Mouse (Mus musculus): ENCODE data around the gene Gm42906.

Gene Gm42906

DNA sequence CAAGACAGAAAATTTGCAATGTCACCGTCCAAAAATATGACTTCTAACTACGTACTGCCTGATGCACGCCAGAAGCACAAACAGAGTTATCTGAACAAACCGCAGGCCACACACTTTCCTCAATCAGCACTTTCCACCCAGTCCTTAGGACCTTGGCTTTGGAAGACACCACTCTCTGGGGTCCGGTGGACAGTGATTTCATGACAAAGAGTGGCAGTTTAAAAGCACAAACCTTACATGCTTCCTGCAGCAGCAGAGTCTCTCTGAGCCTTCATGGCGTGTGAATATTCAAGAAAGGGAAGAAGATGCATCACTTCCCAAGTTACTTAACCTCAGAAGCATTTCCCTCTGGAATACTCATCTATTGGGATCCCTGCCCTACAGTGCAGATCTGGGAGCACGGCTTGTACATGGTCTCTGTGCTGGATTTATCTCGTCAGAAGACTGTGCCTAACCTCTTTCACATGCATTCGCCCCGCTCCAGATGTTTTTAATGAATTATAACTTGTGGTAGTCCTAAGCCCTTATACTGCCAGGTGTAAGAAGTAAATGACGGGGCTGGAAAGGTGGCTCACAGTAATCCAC lies 244.2 kb downstream of the Gm42906 start:
- no peak for DNase-seq

DNA sequence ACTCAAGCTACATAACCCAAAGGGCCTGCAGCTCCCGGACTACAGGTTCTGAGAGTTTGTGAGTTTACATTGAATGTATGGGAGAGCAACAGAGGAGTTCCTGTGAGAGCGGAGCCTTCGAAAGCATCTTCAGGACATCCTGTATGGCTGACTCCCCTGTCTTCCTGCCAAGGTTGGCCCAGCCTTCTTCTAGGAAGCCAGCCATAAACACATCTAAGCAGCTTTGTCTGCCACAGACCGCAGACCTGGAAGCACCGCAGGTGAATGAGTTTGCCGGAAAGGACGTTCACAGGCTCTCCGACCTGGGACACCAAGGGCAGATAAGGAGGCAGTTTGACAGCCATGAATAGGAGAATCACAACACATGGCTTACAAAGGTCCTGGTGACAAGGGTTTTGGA lies 246.7 kb downstream of the Gm42906 start:
- no peak for DNase-seq

DNA sequence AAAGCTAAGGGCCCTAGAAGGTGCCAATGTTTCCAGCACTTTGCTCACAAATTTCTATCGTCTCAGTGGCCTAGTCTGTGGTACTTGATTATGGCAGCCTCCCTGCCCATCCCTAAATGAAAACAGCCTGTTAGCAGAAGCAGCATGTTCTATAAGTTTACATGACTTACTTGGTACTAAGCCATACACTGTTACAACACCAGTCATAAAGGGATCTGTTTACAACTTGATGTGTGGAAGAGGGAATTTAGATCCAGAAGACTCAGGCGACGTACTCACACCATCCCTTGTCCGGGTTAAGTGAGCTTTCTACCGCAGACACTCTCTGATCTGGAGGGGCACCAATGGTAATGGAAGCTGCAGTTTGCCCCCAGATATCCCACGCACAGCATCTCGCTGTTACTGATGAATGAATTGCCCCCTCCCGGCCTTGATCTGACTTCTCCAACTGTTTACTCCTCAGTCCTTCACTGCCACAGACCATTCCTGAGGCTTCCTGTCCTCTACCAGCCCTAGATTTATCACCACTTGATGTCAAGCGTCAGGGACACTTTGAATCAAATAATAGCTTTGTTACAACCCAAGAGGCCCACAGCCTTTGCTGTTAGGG lies 247.7 kb downstream of the Gm42906 start:
- no peak for DNase-seq

DNA sequence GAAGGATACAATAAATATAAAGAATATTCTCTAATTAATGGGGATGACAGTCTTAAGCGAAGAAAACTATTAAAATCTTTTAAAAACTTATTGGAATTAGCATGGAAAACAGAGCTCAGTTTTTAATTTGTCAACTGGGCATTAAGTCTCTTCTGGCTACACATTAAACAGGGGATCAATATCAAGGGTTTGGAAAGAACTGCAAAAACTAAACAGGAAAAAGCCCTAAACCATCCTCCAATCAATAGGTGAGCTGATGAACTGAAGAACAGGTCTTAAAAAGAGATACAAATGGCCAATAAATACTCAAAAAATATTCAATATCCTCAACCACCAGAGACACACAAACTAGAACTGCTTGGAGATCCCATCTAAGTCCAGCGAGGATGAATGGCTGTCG lies 250.8 kb downstream of the Gm42906 start:
- no peak for DNase-seq

DNA sequence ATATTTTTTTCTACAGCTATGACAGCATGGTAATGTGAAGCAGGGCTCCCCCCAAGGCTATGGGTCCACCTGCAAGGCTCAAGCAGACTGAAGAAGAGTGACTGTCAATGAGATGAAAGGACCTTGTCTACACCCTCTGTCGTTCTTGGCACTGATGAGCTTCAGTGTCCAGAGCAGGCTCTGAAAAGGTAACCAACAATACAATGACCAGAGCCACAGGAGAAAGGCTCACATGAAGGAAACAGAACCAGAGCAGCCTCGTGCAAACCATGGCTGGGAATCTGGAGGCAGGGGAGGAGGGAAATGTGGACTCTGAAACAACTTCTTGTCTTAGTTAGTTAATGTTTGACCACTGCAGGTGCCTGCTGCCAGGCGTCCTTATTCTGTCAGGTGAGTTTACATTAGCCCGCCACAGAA lies 252.1 kb downstream of the Gm42906 start:
- no peak for DNase-seq

DNA sequence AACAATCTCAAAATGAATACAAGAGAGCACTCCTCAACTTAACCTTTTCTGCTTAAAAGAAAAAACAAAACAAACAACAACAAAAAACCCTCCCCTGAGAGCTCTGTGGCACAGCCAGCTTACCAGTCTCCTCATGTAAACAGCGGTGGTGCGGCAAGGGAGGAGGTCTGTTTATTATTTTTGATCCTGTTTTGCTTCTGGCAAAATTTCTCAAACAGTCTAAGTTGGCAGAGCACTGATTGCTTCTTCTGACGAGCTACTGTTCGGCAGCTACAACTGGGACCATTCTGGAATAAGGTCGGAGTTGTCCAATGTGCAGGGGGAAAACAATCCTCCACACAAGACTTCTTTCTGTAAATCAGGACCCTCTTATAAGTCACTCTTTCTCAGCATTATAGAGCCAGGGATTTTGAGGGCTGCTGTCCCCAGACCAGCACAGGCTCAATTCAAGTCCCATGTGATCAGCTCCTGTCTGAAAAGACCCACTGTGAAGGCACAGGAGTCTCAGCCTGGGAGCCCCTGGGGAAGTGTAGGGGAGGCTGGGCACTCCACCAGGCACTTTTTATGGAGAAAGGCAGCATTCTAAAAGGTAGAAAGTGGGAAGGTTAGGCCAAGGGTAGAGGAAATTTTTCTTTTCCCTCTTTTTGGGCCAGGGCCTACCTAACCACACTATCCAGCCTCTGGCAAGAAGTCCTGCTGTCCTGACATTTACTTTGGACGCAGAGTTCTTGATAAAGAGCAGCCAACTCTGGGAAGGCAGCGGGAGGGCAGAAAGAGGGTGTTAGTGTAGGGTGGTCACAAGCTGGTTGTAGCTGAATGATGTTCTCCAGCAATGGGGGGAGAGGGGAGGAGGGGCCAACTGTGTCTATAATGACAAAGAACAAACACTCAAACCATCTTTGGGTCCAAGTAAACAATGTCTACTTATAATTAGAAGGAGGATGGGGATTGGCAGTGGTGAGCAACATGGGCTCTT lies 253.2 kb downstream of the Gm42906 start:
- DNase-seq = no peak

DNA sequence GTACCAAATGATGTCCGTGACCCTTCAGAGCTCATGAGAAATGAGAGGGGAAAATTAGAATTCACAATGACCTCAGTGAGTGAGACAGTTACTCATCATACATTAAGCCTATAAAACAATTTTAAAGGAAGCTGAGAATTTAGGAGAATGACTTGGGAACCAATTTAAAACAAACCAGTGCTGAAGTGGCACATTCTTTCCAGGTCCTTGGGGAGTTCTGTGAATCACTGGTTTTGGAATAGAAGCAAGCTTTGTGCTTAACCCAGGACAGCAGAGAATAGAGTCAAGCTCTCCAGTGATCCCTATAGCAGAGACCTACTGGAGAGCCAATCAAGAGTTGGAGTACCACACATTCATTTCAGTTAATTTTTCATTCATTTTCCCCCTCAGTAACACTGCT lies 254.2 kb downstream of the Gm42906 start:
- DNase-seq = no peak

DNA sequence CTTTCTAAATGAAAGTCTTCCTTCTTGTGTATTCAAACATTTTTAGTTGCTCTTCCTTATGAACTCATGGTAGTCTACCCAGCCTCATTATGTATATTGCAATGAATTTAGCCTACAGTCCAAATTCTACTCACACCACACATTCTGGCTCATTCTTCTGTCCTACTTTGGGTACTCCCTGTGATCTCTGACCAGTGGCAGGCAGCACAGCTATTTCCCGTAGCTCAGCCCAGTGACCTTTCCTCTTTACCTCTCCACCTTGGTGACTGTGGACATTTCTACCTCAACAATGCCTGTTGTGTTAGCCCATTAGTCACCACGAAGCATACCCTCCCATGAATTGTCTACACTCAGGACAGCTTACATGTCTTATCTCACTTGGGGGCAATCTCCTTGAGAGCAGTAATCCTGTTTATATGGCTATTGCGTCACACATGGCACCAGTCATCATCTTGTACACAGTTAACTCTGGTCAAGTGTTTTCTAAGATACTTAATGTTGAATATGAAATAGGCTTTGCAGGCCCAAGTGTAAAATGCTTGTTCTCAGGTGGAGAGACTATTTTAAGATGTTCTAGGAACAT lies 257.7 kb downstream of the Gm42906 start:
- DNase-seq = no peak

DNA sequence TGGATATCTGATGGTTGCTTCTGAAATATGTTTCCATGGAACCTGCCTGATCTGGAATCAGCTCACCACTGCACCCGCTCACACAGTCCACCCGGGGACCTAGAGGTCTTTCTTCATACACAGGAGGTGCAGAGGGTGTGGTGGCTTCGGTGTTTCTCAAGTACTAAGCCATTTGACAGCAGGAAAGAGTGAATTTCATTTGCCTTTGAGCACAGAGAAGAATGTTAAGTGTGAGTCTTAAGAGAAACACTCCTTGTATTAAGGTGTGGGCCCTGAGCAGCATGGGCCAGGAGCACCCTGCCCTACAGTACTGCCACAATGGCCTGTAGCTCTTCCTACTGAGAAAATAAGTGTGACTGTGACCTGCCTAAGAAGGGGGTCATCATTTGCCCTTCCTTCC lies 259.8 kb downstream of the Gm42906 start:
- DNase-seq = no peak

DNA sequence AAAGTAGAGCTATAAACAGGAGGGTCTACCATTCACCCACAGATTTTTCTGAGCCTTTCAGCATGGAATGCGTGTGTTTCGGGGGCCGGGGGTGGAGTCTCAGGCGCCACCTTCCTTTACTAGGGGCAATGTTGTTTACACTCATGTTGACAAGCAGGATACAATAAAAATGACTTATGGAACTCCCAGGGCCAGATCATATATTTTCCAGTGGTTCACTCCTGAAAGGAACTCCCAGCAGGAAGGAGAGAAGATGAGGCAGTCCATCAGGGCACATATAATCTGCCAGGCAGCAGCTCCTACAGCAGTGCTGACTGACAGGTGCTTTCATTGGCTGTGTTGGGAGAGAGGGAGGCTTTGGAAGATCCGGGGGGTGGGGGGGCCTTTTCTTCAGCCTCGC lies 260.3 kb downstream of the Gm42906 start:
- DNase-seq = no peak

DNA sequence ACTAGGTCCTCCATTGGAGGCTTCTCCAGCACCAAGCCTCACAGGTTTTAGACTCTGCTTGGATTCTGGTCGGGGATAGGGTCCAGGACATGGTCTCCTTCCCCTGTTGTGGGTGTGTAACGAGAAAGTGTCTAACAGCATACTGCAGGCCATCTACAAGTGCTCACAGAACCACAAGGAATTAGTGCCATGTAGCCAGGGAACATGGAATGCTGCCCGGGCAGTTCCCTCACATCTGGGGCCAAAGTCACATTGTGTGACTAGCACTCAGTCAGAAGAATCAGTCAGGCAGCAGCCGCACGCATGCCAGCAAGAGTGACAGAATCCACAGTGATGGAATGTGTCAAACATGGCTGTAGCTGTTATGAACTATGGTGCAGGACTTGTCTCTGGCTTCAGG lies 261.7 kb downstream of the Gm42906 start:
- no peak for DNase-seq

DNA sequence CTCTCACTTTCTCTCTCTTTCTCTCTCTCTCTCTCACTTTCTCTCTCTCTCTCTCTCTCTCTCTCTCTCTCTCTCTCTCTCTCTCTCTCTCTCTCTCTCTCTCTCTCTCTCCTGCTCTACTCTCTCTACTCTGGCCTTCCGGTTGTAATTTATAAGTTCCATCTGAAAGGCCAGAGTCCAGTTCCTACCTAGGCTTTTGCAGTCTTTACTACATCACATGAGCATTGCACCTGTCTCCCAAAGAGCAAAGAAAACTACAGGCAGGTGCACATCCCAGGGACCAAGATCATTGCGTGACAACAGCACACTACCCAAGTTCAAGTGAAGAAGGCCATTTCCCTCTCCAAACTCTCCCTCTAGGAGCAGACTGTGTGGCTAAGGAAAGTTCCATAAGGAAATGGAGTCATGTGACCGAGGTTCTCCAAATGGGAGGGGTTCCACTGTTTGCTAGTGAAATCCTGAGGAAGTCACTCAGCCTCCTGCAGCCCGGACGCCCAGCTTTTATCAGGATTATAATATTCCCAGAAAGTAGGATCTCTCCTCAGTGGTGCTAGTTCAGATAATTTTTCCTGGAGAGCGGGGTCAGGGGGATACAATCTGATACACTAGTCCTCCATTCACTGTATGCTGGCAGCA lies 262.5 kb downstream of the Gm42906 start:
- DNase-seq = no peak

DNA sequence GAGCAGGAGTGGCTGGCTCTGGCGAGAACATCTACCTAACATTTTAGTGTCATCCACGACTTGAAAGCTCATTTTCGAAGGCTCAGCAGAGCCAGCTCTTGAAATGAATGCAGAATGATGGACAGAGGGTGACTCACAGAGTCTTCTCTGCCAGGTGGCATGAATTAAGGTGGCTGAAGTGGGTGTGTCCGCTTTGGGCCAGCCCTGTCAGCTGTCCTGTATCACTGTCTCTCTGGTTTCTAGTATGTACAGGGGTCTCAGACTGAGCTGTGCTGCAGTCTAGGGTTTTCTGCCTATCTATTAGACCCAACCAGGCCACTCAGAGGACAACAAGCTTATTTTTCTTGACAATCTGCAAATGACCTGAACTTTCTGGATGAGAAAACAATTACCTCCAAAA lies 263.1 kb downstream of the Gm42906 start:
- DNase-seq = no peak

DNA sequence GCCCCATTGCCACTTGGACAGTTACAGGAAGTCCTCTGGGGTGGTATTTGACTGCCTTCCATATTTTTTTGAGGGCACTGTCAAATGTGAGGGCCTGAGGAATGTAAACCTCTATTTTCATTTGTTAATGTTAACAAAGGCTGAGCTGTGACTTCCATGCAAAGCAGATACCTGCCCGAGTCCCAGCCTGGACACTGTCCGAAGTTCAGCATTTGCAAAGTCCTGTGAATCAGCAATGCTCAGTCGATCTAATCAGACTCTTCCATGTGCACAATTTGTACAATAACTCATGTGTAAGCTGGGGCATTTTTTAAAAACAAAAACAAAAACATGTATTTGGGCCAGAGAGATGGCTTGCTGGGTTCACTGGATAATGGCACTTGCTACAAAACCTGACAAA lies 265.3 kb downstream of the Gm42906 start:
- no peak for DNase-seq

DNA sequence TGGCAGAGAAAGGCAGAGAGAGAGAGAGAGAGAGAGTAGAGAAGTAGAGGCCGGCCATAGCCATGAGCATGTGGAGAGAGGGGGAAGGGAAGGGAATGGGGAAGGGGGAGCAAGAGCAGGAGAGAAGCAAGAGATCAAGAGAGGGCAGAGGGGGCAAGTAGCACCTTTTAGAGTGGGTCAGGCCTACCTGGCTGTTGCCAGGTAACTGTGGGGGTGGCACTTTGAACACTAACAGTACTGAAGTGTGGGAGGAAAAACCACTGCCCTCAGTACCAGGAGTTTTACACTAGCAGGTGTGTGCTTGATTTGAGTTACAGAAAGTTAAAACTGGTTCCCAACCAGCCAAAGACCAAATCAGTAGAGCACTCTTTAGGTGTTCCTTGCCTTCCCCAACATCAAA lies 272.7 kb downstream of the Gm42906 start:
- no peak for DNase-seq

DNA sequence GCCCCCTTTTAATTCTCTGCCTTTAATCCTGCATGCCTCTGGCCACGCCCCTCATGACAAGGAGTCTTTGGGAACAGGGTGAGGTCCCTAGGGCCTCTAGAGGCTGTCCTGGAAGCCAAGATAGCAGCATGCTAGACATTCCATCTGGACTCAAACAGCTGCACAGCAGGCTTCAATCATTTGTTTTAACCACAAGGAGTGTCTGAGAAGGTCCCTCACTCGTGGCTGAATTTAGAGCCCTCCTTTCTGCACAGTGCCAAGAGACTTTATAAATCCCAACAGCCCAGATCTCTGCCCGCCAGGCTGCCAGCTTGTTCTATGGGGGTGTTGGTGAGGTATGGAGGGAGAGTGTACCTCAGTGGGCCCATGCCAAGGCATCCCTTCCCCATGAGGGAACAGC lies 273.2 kb downstream of the Gm42906 start:
- no peak for DNase-seq

DNA sequence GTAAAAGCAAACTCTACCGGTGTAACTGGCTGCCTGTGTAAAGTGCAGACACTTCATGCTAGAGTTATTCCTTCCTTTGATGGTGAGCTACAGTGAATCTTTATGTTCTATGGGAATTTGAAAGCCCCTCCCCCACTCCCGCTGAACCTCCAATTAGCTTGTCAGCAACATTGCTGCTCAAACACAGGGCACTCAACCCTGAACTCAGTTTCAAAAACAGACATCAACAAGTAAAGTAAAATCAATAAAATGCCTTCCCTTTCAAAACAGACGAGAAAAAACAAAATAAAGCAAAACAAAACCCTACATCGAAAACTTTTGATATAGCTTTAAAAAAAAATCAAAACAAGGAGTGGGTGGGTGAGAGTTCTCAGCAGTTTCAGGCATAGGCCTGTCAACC lies 273.9 kb downstream of the Gm42906 start:
- no peak for DNase-seq

DNA sequence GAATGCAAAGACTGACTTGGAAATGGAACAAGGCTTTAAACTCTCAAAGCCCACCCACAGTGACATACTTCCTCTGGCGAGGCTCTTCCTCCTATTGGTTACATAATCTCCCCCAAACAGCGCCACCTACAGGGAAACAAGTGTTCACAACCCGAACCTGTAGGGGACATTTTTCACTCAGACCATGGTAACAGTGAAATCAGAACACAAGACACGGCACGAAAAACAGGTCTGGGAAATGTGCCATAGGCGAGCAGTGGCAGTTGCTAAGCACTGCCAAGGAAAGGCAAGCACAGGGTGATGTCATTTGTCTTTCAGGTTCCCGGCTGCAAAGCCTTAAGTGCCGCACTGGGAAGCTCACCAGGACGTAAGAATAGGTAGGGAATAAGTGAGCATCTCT lies 276.4 kb downstream of the Gm42906 start:
- DNase-seq = no peak

DNA sequence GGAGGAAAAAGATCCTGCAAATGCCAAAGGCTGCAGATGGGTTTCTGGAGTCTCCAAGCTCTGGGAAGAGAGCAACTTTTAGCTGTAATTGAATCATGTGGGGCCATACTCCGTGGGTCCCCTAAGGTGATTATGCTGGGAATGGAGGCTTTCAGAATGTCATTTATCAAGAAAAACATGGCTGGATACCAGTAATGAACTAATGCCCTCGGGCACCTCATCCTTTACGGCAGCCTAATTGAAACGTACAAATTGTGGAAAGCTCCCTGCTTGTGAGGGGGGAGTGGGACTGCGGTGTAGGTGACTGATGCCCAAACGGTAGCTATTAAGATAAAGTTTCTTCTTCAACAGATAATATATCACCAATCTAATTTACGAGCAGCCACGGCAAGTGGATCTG lies 278.5 kb downstream of the Gm42906 start:
- no peak for DNase-seq

DNA sequence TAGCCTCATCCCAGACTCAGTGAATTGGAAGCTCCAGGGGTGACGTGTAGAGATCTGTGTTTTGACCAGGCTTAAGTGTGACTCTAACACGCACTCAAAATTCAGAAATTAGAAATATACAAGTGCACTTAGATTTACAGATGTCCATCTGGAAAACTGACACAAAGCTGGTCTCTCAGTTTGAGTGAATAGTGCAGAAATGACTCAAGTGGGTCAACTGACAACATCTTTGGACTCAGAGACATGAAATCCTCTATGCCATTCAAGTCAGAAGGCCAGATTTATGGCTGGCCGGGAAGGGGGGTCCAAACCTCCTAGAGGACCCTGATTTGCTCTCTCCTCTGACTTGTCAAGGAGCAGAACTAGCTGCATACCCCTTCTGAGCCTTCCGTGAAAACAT lies 279.9 kb downstream of the Gm42906 start:
- no peak for DNase-seq

DNA sequence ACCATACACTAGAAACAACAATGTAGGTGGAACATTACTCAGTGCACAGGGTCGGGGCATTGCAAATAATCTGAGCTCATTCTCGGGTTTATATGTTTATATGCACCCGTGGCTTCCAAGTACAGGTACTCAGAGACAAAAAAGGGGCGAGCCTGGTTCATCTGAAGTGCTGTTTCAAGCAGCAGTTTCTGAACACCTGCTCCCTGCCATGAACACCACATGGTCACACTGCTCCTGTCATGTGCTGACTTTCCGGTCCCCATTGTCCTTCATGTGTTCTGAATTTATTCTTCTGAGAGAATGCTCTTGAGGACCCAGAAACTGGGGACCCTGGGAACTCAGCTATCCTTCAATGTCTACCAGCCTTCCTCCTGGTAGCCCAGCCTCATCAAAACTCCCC lies 282.2 kb downstream of the Gm42906 start:
- no peak for DNase-seq

DNA sequence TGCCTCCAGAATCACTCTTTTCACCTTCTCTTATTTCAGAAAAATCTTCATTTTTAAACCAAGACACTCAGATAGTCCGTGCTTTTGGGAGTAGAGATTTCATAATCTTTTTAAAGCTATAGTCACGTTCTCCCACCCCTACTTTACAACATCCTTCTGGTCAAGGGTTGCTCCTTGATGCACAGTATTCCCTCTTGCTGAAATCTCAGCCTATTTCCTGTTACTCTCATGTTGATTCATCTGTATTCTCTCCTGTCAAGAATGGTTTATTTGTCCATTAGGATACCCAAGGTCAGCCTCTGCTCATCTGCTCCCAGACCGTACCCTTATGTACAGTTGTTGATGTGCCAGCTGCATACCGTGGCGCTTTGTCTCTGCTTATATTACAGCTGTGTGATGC lies 284.0 kb downstream of the Gm42906 start:
- no peak for DNase-seq

Data from B cell, adult 2 months (primary cell).